Mouse (Mus musculus) heart, embryonic 11.5 days (tissue): Measurements from ENCODE around the gene Sec23b. TPM values are rescaled to one million over a fixed set of nuclear protein-coding genes. Genes with fewer than 3 reads are reported as not detected.

Experiments used
- microRNA-seq: library from miRNA; unstranded; fragments of <30 nt; microRNA quantifications from one replicate; pipeline ENCODE4, GENCODE M21; 2016; ENCODE audit warnings: borderline number of aligned reads
- polyA plus RNA-seq: library from polyadenylated mRNA; unstranded; fragments of >200 nt; fragmentation: Nextera tagmentation; extraction: Ambion mirVana; gene quantifications from 2 replicates; pipeline ENCODE4 v1.2.1, GENCODE M21; 2014

The Sec23b gene
- polyA plus RNA-seq, 1 experiment from 2014 or later, result 51.4 TPM

Small RNA genes within 50 kb of the gene (microRNA-seq; reads per million reads assigned to microRNA genes)
- gene Gm24823, result not detected

Other genes with a start within 250 kb of the Sec23b start
- 0.10 TPM in 1 of 2 replicates, not detected in the other for gene Ovol2, start 224.1 kb upstream of the Sec23b start, polyA plus RNA-seq
- 25.0 and 30.8 TPM in 2 replicates for gene Kat14, start 187.2 kb upstream of the Sec23b start, polyA plus RNA-seq
- gene Pet117, start 187.2 kb upstream of the Sec23b start, polyA plus RNA-seq, result 2.3 TPM in 1 of 2 replicates, not detected in the other
- gene Dzank1, start 28.8 kb upstream of the Sec23b start, polyA plus RNA-seq, result 0.63 and 0.77 TPM in 2 replicates
- gene Polr3f, start 28.5 kb upstream of the Sec23b start, polyA plus RNA-seq, result 20.8 and 21.3 TPM in 2 replicates
- 41.5 and 44.9 TPM in 2 replicates for gene Rbbp9, start 5.4 kb upstream of the Sec23b start, polyA plus RNA-seq
- gene Smim26, start 37.8 kb downstream of the Sec23b start, polyA plus RNA-seq, result 48.5 and 55.0 TPM in 2 replicates
- gene Dtd1, start 43.7 kb downstream of the Sec23b start, polyA plus RNA-seq, result 26.7 and 30.7 TPM in 2 replicates